Mouse (Mus musculus): ENCODE results near the gene Hapln1. TPM values are rescaled to one million over a fixed set of nuclear protein-coding genes. Genes with fewer than 3 reads are reported as not detected.

Gene Hapln1
- polyA plus RNA-seq, 2 experiments, result 46.1 to 91.9 TPM

DNA sequence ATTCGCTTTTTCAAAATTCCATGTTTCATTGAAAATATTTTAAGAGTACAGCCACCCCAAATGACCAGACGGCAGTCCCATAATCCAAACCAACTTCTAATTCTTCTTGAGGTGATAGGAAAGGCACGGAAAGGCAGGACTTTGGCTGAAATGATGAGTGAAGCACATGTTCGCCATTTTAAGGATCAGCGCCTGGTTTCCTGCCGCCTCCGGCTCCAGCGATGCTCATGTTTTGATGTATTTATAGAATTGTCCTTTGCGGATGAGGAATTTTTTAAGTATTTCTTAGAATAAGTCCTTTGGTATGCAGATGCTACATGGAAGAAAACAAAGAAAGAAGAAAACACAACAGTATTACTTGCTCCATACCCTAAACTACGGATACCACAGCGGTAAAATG lies 117.5 kb downstream of the Hapln1 start:
- 92% methylated on average over 11 of the region's 11 CpGs for WGBS
- no peak for TF ChIP-seq POLR2A (IDR thresholded peaks at IDR 0.05; ENCODE audit: borderline replicate concordance, extremely low read depth, insufficient read depth, insufficient read length)
- Histone ChIP-seq H3K9ac (ENCODE audit: low read depth, low read length, severe bottlenecking) (no peak overlapping the region), H3K27ac (replicated peaks; ENCODE audit: low read depth, low read length) (no peak overlapping the region), H3K4me2 (replicated peaks; ENCODE audit: low read depth, low read length, severe bottlenecking) (no peak overlapping the region), H3K9me3 (ENCODE audit: control insufficient read depth, low read length) (no peaks in the 10 kb centered on the region), H3K4me1 (ENCODE audit: control insufficient read depth, insufficient read depth, low read length) (no peaks in the 10 kb centered on the region), H3K4me3 (replicated peaks; ENCODE audit: low read length) (no peak overlapping the region), H3K36me3 (ENCODE audit: control insufficient read depth, insufficient read depth, low read length) (peaks cover 41% of the 10 kb centered on the region), H3K27me3 (ENCODE audit: control insufficient read depth, insufficient read depth, low read length) (no peaks in the 10 kb centered on the region)
- ATAC-seq (ENCODE audit: low FRiP score, low read depth) (no peak), DNase-seq (ENCODE audit: low spot score) (no peak)

Other genes starting within 250 kb of the Hapln1 start
- 168 and 208 TPM in 2 replicates for gene Vcan, start 202.7 kb downstream of the Hapln1 start, polyA plus RNA-seq (2012; rRNA removed)
- gene Vcan, start 202.7 kb downstream of the Hapln1 start, polyA plus RNA-seq (2014; fragmentation: Nextera tagmentation; extraction: Ambion mirVana), result 116 and 137 TPM in 2 replicates